Mouse (Mus musculus): ENCODE results near the gene Ncf4. TPM values are rescaled to one million over a fixed set of nuclear protein-coding genes. Genes with fewer than 3 reads are reported as not detected.

Gene Ncf4
- polyA plus RNA-seq, 1 experiment from 2014 or later: 5.6 TPM

- H3K36me3 ChIP-seq (ENCODE audit: control insufficient read depth, insufficient read depth, low read length): no peaks in the 10 kb centered on the region
- WGBS: 96% methylated on average over 4 of the region's 4 CpGs
- no peak overlapping the region for H3K27ac ChIP-seq (ENCODE audit: low read length)
- no peaks in the 10 kb centered on the region for H3K9me3 ChIP-seq (ENCODE audit: control insufficient read depth, low read length)
- no peak for ATAC-seq
- H3K27me3 ChIP-seq (replicated peaks; ENCODE audit: control insufficient read depth, insufficient read depth, low read length): no peaks in the 10 kb centered on the region
- no peaks in the 10 kb centered on the region for H3K4me1 ChIP-seq (ENCODE audit: control insufficient read depth, insufficient read depth, low read length)
- H3K4me3 ChIP-seq (ENCODE audit: low read length): no peak overlapping the region
- H3K9ac ChIP-seq (ENCODE audit: low read depth, low read length): no peak overlapping the region
- H3K4me2 ChIP-seq (ENCODE audit: low read depth, low read length): no peak overlapping the region
Observed at GRCm38 (mm10) chr15:78302718-78303117, 58.1 kb downstream of the Ncf4 start.

DNA sequence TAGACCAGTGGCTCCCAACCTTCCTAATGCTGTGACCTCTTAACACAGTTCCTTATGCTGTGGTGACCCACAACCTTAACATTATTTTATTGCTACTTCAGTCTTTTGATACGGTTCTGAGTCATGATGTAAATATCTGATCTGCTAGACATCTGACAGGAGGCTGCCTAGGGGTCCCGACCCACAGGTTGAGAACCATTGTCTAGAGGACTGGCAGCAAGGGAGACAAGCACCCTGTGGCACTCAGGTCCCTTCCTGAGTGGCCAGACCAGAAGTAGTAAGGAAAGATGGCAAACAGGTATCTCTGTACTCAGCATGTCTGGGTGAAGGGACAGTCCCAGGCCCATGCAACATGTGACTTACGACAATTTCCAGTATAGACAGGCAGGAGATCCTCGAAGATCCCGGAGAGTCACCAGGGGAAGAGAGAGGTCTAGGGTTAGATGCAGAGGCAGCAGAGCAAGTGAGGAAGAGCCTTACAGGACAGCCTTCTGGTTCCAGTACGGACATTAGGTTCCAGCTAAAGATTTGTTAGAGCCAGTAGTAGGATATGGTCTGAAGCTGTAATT lies 59.1 kb downstream of the Ncf4 start:
- no peaks in the 10 kb centered on the region for H3K27me3 ChIP-seq (replicated peaks; ENCODE audit: control insufficient read depth, insufficient read depth, low read length)
- no peak overlapping the region for H3K27ac ChIP-seq (ENCODE audit: low read length)
- H3K9me3 ChIP-seq (ENCODE audit: control insufficient read depth, low read length): no peaks in the 10 kb centered on the region
- WGBS: 85% methylated on average over 6 of the region's 6 CpGs
- no peak overlapping the region for H3K9ac ChIP-seq (ENCODE audit: low read depth, low read length)
- no peak for ATAC-seq
- no peak overlapping the region for H3K4me3 ChIP-seq (ENCODE audit: low read length)
- H3K36me3 ChIP-seq (ENCODE audit: control insufficient read depth, insufficient read depth, low read length): no peaks in the 10 kb centered on the region
- no peak overlapping the region for H3K4me2 ChIP-seq (ENCODE audit: low read depth, low read length)
- no peaks in the 10 kb centered on the region for H3K4me1 ChIP-seq (ENCODE audit: control insufficient read depth, insufficient read depth, low read length)

- no peak for ATAC-seq
- no peaks in the 10 kb centered on the region for H3K27me3 ChIP-seq (replicated peaks; ENCODE audit: control insufficient read depth, insufficient read depth, low read length)
- no peak within 1 kb of the TSS for H3K4me3 ChIP-seq (ENCODE audit: low read length)
- H3K4me2 ChIP-seq (ENCODE audit: low read depth, low read length): no peak within 1 kb of the TSS
- no peaks in the 10 kb centered on the region for H3K9me3 ChIP-seq (ENCODE audit: control insufficient read depth, low read length)
- 70% methylated on average over 10 of the region's 10 CpGs for WGBS
- H3K27ac ChIP-seq (ENCODE audit: low read length): no peak within 1 kb of the TSS
- H3K36me3 ChIP-seq (ENCODE audit: control insufficient read depth, insufficient read depth, low read length): no peaks in the 10 kb centered on the region
- peaks cover 5% of the 10 kb centered on the region; the same call in 1 of the 2 replicates for H3K4me1 ChIP-seq (ENCODE audit: control insufficient read depth, insufficient read depth, low read length)
- no peak within 1 kb of the TSS for H3K9ac ChIP-seq (ENCODE audit: low read depth, low read length)
Observed at GRCm38 (mm10) chr15:78305341-78305933, 60.8 kb downstream of the Ncf4 start, which contains the start of gene Csf2rb2. Gene Csf2rb2, minus strand, starts transcription at chr15:78305721.

DNA sequence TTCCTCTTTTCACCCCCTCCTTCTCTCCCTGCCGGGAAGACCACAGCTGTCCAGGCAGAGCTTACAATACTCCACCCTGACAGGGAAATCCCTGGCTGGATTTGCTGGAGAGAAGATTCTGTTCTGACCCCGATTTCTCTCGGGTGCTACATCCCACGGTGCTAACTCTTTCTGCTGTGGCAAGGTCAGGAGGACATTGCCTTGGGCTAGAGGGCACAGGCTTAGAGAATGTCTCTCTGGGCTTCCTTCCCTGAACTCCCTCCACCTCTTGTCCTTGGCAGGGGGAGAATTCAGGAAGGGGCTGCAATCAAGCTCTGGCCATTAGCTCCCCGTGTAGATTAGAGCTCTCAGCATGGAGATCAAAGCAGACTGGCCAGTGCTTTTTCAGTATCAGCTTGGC lies 65.3 kb downstream of the Ncf4 start:
- no peaks in the 10 kb centered on the region for H3K36me3 ChIP-seq (ENCODE audit: control insufficient read depth, insufficient read depth, low read length)
- no peak overlapping the region for H3K4me3 ChIP-seq (ENCODE audit: low read length)
- ATAC-seq: no peak
- WGBS: 30% methylated on average over 5 of the region's 5 CpGs
- H3K27ac ChIP-seq (ENCODE audit: low read length): no peak overlapping the region
- no peak overlapping the region for H3K9ac ChIP-seq (ENCODE audit: low read depth, low read length)
- H3K4me2 ChIP-seq (ENCODE audit: low read depth, low read length): no peak overlapping the region
- H3K9me3 ChIP-seq (ENCODE audit: control insufficient read depth, low read length): no peaks in the 10 kb centered on the region
- H3K4me1 ChIP-seq (ENCODE audit: control insufficient read depth, insufficient read depth, low read length): peaks cover 5% of the 10 kb centered on the region; the same call in 1 of the 2 replicates
- H3K27me3 ChIP-seq (replicated peaks; ENCODE audit: control insufficient read depth, insufficient read depth, low read length): no peaks in the 10 kb centered on the region

- Histone ChIP-seq H3K27me3 (replicated peaks; ENCODE audit: control insufficient read depth, insufficient read depth, low read length) (no peaks in the 10 kb centered on the region), H3K9me3 (ENCODE audit: control insufficient read depth, low read length) (no peaks in the 10 kb centered on the region), H3K4me2 (ENCODE audit: low read depth, low read length) (no peak overlapping the region), H3K4me1 (ENCODE audit: control insufficient read depth, insufficient read depth, low read length) (peaks cover 5% of the 10 kb centered on the region; the same call in 1 of the 2 replicates), H3K4me3 (ENCODE audit: low read length) (no peak overlapping the region), H3K36me3 (ENCODE audit: control insufficient read depth, insufficient read depth, low read length) (no peaks in the 10 kb centered on the region), H3K27ac (ENCODE audit: low read length) (no peak overlapping the region), H3K9ac (ENCODE audit: low read depth, low read length) (no peak overlapping the region)
- ATAC-seq: no peak
- 74% methylated on average over 4 of the region's 4 CpGs for WGBS
Observed at GRCm38 (mm10) chr15:78310971-78311370, 66.4 kb downstream of the Ncf4 start.

Small RNAs within 50 kb of the gene (microRNA-seq; reads per million reads assigned to microRNA genes)
- gene Mir7676-1: not detected

Other genes with a start within 250 kb of the Ncf4 start
- gene Cacng2, start 124.8 kb upstream of the Ncf4 start, polyA plus RNA-seq (2015; fragmentation: Nextera tagmentation; extraction: Ambion mirVana): 0.06 and 0.07 TPM in 2 replicates
- 51.7 and 57.4 TPM in 2 replicates for gene Ift27, start 70.7 kb upstream of the Ncf4 start, polyA plus RNA-seq (2015; fragmentation: Nextera tagmentation; extraction: Ambion mirVana)
- gene Pvalb, start 38.4 kb upstream of the Ncf4 start, polyA plus RNA-seq (2015; fragmentation: Nextera tagmentation; extraction: Ambion mirVana): not detected in 2 replicates
- gene Csf2rb2, start 60.9 kb downstream of the Ncf4 start, polyA plus RNA-seq (2015; fragmentation: Nextera tagmentation; extraction: Ambion mirVana): 0.24 and 0.32 TPM in 2 replicates
- 2.1 and 2.4 TPM in 2 replicates for gene Csf2rb, start 81.0 kb downstream of the Ncf4 start, polyA plus RNA-seq (2015; fragmentation: Nextera tagmentation; extraction: Ambion mirVana)
- not detected in 2 replicates for gene Tex33, start 151.1 kb downstream of the Ncf4 start, polyA plus RNA-seq (2015; fragmentation: Nextera tagmentation; extraction: Ambion mirVana)
- 62.9 and 68.1 TPM in 2 replicates for gene Tst, start 161.1 kb downstream of the Ncf4 start, polyA plus RNA-seq (2015; fragmentation: Nextera tagmentation; extraction: Ambion mirVana)
- 3.0 and 3.4 TPM in 2 replicates for gene Mpst, start 161.6 kb downstream of the Ncf4 start, polyA plus RNA-seq (2015; fragmentation: Nextera tagmentation; extraction: Ambion mirVana)
- gene Kctd17, start 183.8 kb downstream of the Ncf4 start, polyA plus RNA-seq (2015; fragmentation: Nextera tagmentation; extraction: Ambion mirVana): 20.2 and 23.6 TPM in 2 replicates
- gene Tmprss6, start 223.8 kb downstream of the Ncf4 start, polyA plus RNA-seq (2015; fragmentation: Nextera tagmentation; extraction: Ambion mirVana): 0.45 and 0.82 TPM in 2 replicates